Mouse (Mus musculus): Measurements from ENCODE around the gene Wdtc1.

Wdtc1 gene

DNA sequence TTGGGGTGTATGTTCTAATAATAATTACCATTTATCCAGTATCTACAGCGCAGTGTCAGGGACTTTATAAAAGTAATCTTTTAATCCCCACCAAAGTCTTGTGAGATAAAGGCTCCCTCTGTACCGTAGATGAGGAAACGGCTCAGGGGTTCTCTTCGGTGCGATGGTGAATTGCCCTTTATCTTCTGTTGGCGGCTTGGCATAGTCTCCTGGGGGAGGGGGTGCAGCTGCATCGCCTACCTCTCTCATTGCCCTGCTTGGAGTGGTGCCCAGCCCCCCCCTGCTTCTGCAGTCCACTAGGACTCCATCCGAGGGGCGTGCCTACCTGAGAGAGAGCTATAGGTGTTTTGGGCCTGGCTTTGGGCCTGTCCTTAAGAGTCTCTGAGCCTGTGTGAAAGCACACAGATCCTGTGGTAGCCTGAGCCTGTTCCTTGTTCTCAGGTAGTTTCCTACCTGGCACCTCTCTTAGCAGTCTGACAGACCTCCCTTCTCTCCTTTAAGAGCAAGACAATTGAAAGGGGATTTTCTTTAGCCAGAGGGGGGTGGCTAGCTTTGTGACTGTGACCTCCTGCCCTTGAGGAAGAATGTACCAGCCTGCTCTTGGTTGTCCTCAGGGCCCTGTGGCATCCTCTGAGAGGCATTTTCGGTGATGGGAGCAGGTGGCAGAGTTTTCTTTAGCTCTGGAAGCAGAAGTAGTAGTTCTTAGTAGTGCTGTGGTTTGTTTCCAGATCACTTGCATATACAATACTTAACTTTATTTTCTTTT is 22.7 kb upstream of the Wdtc1 start:
- no peak for DNase-seq (ENCODE audit: low spot score in 2 of 2)

DNA sequence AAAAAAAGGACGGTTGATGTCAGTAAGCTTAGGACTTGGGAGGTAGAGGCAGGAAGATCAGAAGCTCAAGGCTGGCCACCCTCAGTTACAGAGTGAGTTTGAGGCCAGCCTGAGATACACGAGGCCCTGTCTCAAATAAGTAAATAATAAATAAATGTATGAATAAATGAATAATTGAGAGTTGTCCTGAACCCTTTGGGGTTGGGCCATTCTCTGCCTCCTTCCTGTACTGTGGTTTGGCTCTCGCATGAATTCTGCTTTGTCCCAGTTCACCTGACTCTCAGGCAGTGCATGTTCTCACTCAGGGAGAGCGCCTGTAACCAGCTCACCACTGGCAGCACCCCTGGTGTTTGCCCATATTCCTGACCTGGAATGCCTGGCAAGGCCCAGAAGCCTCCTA is 20.7 kb upstream of the Wdtc1 start:
- DNase-seq (ENCODE audit: low spot score in 2 of 2), result no peak

DNA sequence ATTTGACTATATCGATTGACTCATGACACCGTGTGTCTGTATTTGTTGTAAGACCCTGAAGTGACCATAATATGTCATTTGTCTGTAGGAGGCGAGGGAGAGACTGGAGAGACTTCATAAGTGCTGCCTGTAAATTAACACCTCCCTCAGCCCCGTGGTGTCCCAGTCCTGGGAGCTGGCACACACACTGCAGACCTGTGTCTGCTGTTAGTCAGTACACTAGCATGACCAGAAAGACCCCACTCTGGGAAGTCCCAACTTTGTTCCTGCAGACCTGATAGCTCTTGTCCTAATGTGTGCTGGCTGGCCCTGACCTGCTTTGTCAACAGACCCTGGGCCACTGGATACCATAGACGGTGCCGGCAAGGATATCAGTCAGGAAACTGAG is 19.0 kb upstream of the Wdtc1 start:
- DNase-seq (ENCODE audit: low spot score in 2 of 2), result no peak

DNA sequence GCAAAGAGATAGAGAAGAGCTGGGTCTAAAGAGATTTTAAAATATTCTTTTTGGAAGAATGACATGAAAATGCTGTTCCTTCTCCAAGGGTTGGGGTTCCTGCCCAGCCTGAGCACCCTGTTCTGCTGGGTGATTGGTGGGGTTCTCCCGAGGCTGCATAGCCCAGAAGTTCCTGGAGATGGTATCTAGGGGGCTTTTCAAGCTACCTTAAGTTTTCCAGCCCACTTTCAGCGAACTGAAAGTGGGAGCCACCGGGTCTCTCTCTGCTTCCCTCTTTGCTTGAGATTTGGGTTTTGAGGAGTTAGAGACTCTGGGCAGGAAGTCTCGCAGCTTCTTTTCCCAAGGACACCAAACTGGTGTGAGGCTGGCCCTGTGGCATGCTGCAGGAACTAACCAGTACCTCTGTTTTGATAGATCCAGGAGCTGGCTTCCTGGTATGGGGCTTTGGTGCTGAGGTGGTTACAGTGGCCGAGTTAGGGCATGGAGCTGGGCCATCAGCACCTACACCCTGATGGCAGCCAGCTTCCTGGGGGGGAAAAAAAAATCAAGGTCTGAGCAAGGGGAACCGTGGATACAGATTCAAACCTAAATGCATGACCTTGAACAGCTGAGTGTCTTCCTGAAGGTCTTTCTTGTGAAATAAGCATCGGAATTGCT is 18.5 kb upstream of the Wdtc1 start:
- DNase-seq (ENCODE audit: low spot score in 2 of 2), result no peak

DNA sequence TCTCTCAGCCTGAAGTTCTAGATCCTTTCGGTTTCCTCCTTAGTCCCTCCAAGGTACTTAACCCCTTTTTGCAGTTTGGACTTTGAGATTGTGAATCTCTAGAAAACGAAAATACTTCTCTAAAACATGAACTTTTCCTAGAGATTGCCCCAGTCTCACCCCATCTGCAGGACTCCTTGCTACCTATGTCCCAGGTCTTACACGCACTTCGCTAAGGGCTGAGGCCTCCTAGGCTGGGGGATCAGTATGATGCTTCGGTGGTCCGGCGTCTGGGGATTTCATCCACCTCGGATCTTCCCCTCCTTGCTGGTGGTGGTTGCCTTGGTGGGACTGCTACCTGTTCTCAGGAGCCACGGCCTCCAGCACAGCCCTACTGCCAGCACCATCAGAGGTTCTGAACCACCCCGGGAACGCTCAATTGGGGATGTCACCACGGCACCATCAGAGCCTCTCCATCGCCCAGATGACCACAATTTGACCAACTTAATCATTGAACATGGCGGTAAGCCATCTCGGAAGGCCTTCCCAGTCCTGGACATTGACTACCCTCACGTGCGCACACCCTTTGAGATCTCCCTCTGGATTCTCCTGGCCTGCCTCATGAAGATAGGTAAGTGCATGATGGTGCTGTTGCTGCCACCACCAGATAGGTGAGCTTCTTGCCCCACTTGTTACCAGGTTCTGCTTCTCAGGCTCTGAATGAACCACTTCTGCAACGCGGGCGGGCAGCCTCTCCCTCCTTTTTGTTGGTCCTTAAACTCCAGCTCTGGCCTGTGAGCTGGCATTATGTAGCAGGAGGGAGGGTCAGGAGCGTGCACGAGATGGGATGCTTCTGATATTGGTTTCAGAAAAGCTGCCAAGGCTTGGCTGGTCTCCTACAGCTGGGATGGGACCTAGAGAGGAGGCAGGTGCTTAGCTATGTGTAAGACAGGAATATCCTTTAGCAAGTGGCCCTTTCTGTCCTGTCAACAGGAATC is 17.3 kb upstream of the Wdtc1 start:
- DNase-seq (ENCODE audit: low spot score in 2 of 2), result no peak

DNA sequence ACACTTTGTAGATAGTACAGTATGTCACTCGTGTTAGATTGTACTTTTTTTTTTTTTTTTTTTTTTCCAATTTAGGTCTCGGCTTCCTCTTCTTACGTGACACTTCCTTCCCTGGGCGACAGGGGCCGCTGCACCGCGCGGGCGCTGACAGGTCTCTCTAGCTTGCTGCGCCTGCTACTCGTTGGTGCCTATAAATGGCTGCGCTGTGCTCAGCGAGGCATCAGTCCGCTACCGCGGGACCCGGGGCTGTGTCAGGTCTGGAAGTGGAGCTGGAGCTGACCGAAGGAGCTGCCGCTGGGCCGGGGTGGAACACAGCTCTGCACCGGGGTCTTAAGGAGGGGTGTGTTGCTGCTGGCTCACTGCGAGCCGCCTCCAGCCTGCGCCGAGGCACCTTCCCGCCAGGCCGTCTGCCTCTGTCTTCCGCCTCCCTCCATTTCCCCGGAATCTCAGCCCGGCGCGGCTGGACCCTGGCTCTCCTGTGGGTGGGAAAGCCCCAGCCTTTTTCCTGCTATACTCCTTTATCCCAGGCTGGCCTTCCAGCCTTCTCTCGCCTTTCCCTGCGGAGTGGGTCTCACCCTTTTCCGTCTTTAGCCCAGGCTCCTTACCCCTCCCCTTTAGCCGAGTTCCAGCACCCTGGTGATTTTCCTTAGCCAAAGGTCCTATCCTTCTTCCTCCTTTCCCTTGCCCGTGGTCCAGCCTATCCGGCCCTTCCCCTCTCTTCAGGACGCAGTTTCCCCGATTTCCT is 16.4 kb upstream of the Wdtc1 start, which contains the start of gene Slc9a1:
TSS of gene Slc9a1 (plus strand) at position 154 of the 745 bp plus-strand sequence.
- DNase-seq (ENCODE audit: low spot score in 2 of 2), result peak; percentile 93 to 97

DNA sequence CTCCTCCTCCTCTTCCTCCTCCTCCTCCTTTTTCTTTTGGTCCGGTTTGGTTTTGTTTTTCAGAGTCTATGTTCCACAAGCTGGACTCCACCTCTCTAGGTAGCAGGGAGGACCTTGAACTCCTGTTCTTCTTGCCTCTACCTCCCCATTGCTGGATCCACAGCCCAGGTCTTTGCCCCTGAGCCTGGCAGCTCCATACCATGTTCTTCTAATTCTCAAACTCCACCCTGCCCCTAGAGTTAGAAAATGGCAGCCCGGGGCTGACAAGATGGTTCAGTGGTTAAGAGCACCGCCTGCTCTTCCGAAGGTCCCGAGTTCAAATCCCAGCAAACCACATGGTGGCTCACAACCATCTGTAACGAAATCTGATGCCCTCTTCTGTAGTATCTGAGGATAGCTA is 1.4 kb upstream of the Wdtc1 start:
- DNase-seq (ENCODE audit: low spot score in 2 of 2), result no peak

DNA sequence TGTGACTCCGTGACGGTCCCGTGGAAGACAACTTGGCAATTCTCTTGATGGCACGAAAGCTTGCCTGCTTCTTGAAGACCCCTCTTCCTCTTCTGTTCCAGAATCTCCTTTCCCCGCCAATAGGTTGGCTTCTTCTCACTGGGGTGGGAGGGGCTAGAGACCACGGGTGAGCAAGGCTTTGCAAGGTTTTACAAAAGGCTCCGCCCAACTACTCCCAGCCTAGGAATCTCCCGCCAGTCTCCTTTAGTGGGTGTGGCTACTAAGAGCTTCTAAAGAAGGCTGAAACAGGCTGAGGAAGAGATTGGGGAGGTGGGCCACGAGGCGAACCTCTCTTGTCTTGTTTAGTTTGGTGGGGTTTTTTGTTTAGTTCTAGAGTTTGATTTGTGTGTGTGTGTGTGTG is 484 bp downstream of the Wdtc1 start:
- no peak for DNase-seq (ENCODE audit: low spot score in 2 of 2)

DNA sequence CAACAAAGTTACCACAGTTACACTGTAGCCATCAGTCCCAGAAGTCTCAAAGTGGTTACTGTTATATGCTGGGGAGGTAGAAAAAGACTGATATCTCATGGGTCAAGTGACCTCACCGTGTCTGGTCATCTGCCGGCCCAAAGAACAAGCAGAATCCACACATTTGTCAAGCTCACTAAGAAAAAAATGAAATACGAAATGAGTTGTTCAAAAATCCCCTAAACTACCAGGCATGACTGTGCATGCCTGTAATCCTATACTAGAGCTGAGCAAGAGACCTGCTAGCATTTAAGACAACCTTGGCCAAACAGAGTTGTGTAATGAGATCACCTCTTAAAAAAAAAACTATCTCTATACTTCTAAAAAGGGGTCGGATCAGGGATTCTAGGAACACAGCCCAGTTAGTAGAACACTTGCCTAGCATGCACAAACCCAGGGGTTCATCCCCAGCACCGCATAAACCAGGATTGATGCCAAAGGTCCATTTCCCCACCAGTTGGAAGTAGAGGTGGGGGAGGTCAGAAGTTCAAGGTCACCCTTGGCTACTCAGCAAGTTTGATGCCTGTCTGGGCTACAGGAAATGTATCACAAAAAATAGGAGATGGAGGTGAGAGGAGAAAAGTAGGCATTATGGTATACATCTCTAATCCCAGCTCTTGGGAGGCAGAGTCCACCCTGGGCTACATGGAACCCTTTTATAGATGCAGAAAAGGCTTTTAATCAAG is 5.1 kb downstream of the Wdtc1 start:
- DNase-seq (ENCODE audit: low spot score in 2 of 2), result no peak

DNA sequence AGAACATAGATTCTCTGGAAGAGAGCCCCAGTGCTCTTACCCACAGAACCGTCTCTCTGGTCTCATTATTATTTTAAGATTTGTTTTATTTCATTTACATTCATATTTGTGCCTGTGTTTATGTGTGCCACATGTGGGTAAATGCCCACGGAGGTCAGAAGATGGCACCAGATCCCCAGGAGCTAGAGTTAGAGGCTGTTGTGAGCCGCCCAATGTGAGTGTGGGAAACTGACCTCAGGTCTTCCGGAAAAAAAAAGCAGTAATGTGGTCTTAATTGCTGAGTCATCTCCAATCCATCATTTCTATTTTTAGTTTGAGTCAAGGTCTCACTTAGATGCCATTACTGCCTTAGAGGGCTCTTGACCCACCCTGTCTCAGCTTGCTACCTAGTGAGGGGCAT is 5.7 kb downstream of the Wdtc1 start:
- no peak for DNase-seq (ENCODE audit: low spot score in 2 of 2)

DNA sequence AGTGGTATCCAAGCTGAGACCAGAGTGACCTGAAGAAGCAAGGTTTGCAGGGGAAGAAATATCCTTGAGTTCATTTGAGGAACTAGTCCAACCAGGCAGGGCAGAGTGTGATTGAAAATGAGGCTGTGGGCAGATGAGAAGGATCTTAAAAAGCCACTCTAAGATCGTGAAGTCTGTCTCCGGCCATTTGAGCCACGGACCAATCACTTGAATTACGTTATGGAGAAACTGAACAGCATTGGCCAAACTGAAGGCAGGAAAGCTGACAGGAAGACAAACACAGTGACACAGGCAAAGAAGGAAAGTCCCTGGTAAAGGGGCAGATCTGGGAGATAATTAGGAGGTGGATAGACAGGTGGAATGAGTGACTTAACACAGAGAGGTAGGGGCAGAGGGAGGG is 6.7 kb downstream of the Wdtc1 start:
- no peak for DNase-seq (ENCODE audit: low spot score in 2 of 2)

DNA sequence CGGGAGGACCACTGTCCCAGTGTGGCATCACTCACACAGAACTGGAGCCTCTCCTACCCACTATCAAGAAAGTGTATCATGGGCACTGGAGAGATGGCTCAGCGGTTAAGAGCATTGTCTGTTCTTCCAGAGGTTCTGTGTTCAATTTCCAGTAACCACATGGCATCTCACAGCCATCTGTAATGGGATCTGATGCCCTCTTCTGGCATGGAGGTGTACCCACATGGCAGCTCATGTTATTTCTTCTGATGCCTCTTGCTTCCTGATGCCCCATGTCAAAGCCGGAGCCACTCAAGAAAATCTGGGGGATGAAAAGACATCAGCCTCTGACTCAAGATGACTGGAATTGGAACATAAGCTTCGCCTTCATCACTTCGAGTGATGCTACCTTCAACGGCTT is 7.6 kb downstream of the Wdtc1 start:
- DNase-seq (ENCODE audit: low spot score in 2 of 2), result no peak

DNA sequence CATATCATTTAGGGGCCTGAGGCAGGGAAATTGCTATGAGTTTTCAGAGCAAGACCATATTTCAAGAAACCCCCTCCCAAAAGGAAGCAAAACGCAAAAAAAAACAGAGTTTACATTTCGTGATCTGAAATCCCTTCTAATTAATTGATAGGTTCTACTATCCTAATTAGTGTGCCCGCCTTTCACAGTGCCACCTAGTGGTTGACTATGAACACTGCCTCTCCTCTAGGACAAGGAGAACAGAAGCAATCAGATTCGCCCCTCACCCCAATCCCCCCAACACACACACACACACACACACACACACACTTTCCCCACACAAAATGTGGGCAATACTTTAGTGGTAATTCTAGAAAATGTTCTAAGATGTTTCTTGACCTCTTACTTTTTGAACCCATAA is 9.2 kb downstream of the Wdtc1 start:
- DNase-seq (ENCODE audit: low spot score in 2 of 2), result peak in 1 of 2 experiments; percentile 49

DNA sequence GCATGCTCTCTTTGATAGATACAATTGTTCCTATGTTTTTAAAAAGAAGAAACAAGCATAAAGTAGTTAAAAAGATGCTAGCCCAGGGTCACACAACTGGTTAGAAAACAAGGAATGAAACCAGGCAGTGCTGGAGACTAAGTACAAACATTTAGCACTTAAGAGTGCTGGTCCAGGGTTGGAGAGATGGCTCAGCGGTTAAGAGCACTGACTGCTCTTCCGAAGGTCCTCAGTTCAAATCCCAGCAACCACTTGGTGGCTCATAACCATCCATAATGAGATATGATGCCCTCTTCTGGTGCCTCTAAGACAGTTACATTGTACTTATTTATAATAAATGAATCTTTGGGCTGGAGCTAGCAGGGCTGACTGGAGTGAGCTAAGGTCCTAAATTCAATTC is 13.1 kb downstream of the Wdtc1 start:
- no peak for DNase-seq (ENCODE audit: low spot score in 2 of 2)

DNA sequence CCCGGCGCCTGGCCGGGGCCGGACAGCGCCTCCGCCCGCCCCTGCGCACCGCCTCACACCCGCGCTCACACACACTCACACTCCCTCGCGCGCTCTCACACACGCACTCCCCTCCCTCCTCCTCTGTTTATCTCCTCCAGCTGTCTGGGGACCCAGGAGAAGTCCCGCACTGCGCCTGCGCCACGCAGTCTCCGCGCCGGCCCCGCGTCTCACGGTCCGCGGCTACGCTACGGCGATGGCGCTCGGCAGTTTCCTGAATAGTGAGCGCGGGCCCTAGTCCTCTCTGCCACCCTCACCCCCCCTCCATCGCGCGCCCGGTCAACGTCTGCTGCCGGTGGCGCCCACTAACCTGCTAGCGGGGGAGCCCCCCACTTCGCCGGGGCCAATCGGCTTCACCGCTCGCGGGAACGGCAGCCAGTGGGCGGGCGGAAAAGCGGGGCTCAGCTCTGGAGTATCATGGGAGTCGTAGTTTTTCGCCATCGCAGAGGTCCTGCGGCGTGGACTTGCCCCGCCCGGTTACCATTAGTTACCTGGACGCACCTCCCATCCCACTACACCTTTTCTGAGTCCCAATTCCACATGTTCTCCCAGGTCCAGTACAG is 14.0 kb downstream of the Wdtc1 start:
- DNase-seq (ENCODE audit: low spot score in 2 of 2), result peak; percentile 97 to 98

DNA sequence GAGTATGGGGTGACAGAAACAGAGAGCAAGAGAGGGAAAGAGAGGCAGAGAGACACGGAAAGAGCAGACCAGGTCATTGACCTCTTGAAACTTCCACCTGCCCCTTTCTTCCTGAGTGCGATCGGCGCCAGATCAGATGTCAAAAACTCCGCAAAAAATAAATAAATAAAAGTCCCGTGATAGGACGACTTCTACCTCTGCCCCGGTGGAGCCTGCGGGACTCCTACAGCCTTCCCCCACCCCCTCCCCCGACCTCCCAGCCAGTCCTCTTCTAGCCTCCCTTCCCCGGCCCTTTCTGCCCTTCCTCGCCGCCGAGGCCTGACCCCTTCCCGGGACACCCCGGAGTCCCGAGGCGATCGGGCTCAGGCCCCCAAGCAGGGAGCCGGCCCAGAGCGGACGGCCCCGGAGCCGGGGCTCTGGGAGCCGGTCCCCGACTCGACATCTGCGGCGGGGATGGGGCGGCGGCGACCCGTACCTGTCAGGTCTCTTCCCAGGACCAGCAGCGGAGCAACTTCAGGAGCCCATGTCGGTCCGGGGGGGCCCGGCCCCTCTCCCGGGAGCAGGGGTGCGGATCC is 14.7 kb downstream of the Wdtc1 start:
- no peak for DNase-seq (ENCODE audit: low spot score in 2 of 2)

DNA sequence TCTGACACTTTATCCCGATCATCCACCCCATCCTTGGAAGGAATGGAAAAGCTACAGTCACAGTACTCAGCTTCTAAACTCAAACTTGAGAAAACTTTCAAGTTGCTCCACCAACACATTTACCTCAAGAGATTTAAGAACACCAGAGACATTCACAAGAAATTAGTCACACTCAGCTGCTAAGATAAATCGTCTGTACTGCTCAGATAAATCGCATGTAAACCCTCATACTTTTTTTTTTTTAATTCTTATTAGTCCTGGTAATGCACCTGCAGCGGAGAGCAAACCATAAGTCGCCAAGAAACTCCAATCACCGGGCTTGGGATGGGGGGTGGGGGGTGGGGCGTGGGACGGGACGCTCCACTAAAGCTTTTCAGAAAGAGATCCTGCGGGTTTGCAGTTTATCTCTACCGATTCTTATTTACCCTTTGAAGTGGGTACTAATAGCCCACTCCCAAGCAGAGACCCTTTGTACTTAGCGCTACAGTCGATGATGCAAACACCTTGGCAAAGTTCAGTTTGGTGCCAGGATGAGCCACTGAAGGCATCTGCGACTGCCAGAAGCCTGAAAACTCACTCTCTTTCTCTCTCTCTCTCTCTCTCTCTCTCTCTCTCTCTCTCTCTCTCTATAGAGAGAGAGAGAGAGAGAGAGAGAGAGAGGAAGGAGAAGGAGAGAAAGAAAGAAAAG is 15.3 kb downstream of the Wdtc1 start:
- no peak for DNase-seq (ENCODE audit: low spot score in 2 of 2)

DNA sequence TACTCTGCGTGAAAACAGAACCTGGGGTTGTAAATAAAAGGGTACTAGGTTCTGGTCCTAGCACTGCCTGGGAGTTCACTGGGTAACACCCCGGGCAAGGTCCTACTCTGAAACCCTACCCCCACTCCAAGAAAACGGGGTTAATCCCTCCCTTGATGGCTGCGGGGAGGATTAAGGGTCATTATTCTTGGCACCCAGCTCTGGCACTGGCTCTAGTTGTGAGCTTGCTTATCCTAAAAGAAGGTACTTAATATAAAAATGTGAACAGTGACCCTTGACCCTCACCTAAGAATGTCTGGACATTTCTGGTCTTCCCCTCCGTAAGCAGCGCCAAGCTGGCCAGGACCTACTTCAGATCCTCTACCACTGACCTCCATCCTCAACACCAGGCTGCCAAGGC is 20.0 kb downstream of the Wdtc1 start:
- no peak for DNase-seq (ENCODE audit: low spot score in 2 of 2)

DNA sequence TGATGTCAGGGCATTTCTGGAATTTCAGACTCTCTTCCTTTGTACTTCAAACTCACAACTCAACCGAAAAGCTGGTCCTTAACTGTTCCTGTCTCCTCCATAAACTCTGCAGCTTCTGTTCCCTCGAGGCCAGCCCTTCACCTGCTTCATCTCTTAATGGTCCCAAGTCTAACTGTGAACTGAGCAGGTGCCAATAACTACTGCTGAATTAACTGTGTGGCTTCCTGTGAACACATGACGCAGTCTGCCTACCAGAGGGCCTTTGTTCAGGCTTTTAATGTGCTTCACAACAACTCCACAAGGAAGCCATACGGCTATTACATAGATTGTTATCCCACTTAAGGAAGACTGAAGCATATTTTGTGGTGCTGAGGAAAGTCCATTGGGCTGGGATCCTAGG is 23.0 kb downstream of the Wdtc1 start:
- DNase-seq (ENCODE audit: low spot score in 2 of 2), result no peak

DNA sequence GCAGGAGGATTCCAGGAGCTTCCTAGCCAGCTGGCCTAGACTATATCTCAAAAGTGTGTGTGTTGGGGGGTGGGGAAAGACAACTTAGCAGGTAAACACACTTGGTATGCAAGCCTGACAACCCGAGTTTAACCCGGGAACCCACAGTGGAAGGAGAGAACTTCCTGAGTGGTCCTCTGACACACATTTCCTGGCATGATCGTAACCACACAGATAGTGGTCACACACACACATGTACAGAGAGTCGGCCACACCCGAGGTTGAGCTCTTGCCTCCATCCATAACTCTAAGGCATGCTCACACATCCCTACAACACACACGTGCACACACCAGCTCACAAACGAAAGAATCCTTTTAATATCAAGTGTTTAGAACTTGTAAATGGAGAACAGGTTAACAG is 25.2 kb downstream of the Wdtc1 start:
- no peak for DNase-seq (ENCODE audit: low spot score in 2 of 2)

Measured in cerebellum, postnatal 4 days (tissue).